Mouse (Mus musculus): ENCODE data around the gene Tctex1d4. TPM values are rescaled to one million over a fixed set of nuclear protein-coding genes. Genes with fewer than 3 reads are reported as not detected.

Gene Tctex1d4
- polyA plus RNA-seq, 1 experiment from 2014 or later, result not detected

DNA sequence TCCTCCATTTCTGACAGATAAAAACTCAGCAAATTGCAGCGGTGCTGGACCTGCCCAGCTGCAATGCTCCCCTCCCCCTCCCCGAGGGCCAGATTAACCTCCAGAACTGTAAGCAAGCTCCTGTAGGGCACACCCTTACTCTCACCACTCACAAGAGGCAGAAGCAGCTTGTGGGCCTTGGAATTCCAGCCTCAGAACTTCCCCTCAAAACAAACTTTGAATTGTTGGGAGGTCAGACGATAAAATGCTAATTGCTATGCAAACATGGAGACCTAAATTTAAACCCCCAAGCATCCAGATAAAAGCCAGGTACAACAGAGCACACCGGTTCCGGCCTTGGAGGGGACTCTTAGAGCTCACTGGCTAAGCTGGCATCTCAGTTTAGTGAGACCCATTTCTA, 26.1 kb downstream of the Tctex1d4 start:
- no peaks in the 10 kb centered on the region for H3K9me3 ChIP-seq (ENCODE audit: control insufficient read depth, low read length)
- no peak overlapping the region for H3K4me3 ChIP-seq (ENCODE audit: control insufficient read depth in 1 of 2, insufficient read depth in 1 of 2, low read depth in 1 of 2, low read length in 2 of 2)
- H3K4me2 ChIP-seq (ENCODE audit: low read length), result no peak overlapping the region
- H3K9ac ChIP-seq (ENCODE audit: low read length), result peak overlapping the region; percentile 47; the same call in 1 of the 2 replicates
- H3K27ac ChIP-seq (replicated peaks in 1 of 2; ENCODE audit: control insufficient read depth in 1 of 2, insufficient read depth in 1 of 2, low read depth in 2 of 2, low read length in 2 of 2), result no peak overlapping the region
- H3K36me3 ChIP-seq (ENCODE audit: control insufficient read depth, insufficient read depth, low read length), result peaks cover 58% of the 10 kb centered on the region
- 60% methylated on average over 5 of the region's 5 CpGs for WGBS
- ATAC-seq (ENCODE audit: insufficient number of reproducible peaks, insufficient read depth, low FRiP score, low read depth), result no peak
- H3K4me1 ChIP-seq (ENCODE audit: control insufficient read depth in 2 of 2, insufficient read depth in 2 of 2, low read length in 2 of 2), result peaks cover 9 to 22% of the 10 kb centered on the region in 2 experiments
- H3K27me3 ChIP-seq (ENCODE audit: control insufficient read depth, insufficient read depth, low read length), result no peaks in the 10 kb centered on the region

DNA sequence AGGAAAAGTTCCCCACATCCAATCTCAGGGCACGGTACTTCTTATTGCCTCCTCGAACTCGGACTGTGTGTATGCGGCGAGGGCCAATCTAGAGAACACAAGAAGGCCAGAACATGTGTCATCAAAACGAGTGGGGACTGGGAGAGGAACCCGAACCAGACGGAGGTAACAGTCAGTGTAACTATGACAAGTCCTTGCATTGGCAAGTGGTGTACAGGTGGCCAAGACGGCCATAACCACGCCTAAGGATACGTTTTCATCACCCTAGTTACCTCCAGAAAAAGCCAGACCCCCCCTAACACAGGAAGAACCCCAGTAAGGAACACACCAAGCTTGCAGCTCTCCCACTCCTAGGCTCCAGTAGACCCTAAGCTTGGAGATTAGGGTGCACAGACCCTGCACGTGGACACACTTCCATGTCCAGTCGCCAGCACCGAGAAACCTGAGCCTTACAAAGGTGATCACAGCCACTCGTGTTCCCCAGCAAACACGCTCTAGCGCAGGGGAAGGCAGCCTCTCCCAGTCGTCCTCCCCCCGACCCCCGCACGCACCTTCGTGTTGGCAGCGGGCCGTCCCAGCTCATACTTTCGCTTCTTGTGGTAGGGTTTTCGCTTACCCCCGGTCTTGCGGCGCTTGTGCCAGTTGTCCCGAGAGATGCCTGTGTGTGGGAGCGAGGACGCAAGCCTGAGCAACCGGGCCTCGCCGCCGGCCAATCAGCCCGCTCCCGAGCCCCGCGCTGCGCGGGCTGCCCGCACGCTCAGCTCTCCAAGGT, 28.6 kb downstream of the Tctex1d4 start:
- no peak for ATAC-seq (ENCODE audit: insufficient number of reproducible peaks, insufficient read depth, low FRiP score, low read depth)
- under 1% methylated on average over 43 of the region's 44 CpGs for WGBS

DNA sequence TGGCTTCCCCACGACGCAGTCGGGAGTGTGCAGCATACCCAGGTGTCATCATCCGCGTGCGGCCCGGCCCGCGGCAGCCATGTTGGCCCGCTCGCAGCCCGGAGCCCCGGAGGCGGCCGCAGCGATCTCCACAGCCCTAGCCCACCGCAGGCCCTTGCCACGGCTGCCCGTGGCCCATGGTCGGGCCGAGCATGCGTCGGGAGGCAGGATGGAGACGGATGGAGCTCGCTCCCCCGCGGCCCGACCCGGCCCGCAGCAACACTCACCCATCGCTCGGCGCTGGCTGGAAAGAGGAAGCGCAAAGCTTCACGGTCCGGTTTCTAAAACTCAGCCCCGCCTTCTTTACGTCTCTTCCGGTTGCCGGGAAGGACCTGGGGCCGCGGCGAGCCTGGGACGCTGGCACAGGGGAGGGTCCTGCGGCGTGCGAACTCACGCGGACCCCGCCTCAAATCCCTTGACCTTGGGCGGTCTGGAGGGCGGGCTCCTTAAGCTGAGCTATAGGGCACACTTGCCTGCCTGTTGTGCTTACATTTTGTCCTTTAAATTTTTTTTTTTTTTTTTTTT, 29.3 kb downstream of the Tctex1d4 start, which contains the start of gene Rps8:
TSS of gene Rps8 (minus strand) at position 452 of the 564 bp plus-strand sequence.
- H3K9me3 ChIP-seq (ENCODE audit: control insufficient read depth, low read length), result no peaks in the 10 kb centered on the region
- under 1% methylated on average over 50 of the region's 52 CpGs for WGBS
- H3K27ac ChIP-seq (replicated peaks in 1 of 2; ENCODE audit: control insufficient read depth in 1 of 2, insufficient read depth in 1 of 2, low read depth in 2 of 2, low read length in 2 of 2), result peak within 1 kb of the TSS; percentile 77 to 89
- H3K4me3 ChIP-seq (ENCODE audit: control insufficient read depth in 1 of 2, insufficient read depth in 1 of 2, low read depth in 1 of 2, low read length in 2 of 2), result peak within 1 kb of the TSS; percentile 91 to 94
- H3K27me3 ChIP-seq (ENCODE audit: control insufficient read depth, insufficient read depth, low read length), result no peaks in the 10 kb centered on the region
- peak within 1 kb of the TSS; percentile 99 for H3K9ac ChIP-seq (ENCODE audit: low read length)
- ATAC-seq (ENCODE audit: insufficient number of reproducible peaks, insufficient read depth, low FRiP score, low read depth), result peak; percentile 86
- peaks cover 9 to 22% of the 10 kb centered on the region in 2 experiments for H3K4me1 ChIP-seq (ENCODE audit: control insufficient read depth in 2 of 2, insufficient read depth in 2 of 2, low read length in 2 of 2)
- peak within 1 kb of the TSS; percentile 83 for H3K4me2 ChIP-seq (ENCODE audit: low read length)
- peaks cover 64% of the 10 kb centered on the region for H3K36me3 ChIP-seq (ENCODE audit: control insufficient read depth, insufficient read depth, low read length)

More for the DNA sequence above, 28.6 kb downstream of the Tctex1d4 start:
- Histone ChIP-seq H3K27me3 (ENCODE audit: control insufficient read depth, insufficient read depth, low read length) (no peaks in the 10 kb centered on the region), H3K9me3 (ENCODE audit: control insufficient read depth, low read length) (no peaks in the 10 kb centered on the region), H3K4me1 (ENCODE audit: control insufficient read depth in 2 of 2, insufficient read depth in 2 of 2, low read length in 2 of 2) (peaks cover 9 to 22% of the 10 kb centered on the region in 2 experiments), H3K4me3 (ENCODE audit: control insufficient read depth in 1 of 2, insufficient read depth in 1 of 2, low read depth in 1 of 2, low read length in 2 of 2) (peak overlapping the region; percentile 91 to 94), H3K9ac (ENCODE audit: low read length) (peak overlapping the region; percentile 99), H3K36me3 (ENCODE audit: control insufficient read depth, insufficient read depth, low read length) (peaks cover 64% of the 10 kb centered on the region), H3K27ac (replicated peaks in 1 of 2; ENCODE audit: control insufficient read depth in 1 of 2, insufficient read depth in 1 of 2, low read depth in 2 of 2, low read length in 2 of 2) (peak overlapping the region; percentile 77 to 89), H3K4me2 (ENCODE audit: low read length) (peak overlapping the region; percentile 83)

DNA sequence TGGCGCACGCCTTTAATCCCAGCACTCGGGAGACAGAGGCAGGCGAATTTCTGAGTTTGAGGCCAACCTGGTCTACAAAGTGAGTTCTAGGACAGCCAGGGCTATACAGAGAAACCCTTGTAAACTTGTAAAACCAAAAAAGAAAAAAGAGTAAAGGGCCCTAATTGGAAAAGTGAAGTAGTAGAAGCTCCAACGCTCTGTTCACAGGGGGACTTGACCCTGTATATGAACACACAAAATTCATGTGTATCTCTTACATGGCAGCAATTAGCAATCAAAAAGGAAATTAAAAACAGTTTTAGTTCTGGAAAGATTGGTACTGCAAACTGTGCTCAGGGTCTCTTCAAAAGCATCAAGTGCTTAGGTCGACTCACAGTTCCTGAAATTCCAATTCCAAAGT, 29.8 kb downstream of the Tctex1d4 start:
- peak overlapping the region; percentile 35 to 89; a peak in 3 of 4 replicates for H3K27ac ChIP-seq (replicated peaks in 1 of 2; ENCODE audit: control insufficient read depth in 1 of 2, insufficient read depth in 1 of 2, low read depth in 2 of 2, low read length in 2 of 2)
- H3K4me3 ChIP-seq (ENCODE audit: control insufficient read depth in 1 of 2, insufficient read depth in 1 of 2, low read depth in 1 of 2, low read length in 2 of 2), result peak overlapping the region; percentile 91 to 94
- H3K9me3 ChIP-seq (ENCODE audit: control insufficient read depth, low read length), result no peaks in the 10 kb centered on the region
- no peak for ATAC-seq (ENCODE audit: insufficient number of reproducible peaks, insufficient read depth, low FRiP score, low read depth)
- peaks cover 9 to 22% of the 10 kb centered on the region in 2 experiments for H3K4me1 ChIP-seq (ENCODE audit: control insufficient read depth in 2 of 2, insufficient read depth in 2 of 2, low read length in 2 of 2)
- peaks cover 64% of the 10 kb centered on the region for H3K36me3 ChIP-seq (ENCODE audit: control insufficient read depth, insufficient read depth, low read length)
- H3K27me3 ChIP-seq (ENCODE audit: control insufficient read depth, insufficient read depth, low read length), result no peaks in the 10 kb centered on the region
- H3K4me2 ChIP-seq (ENCODE audit: low read length), result peak overlapping the region; percentile 83
- 29% methylated on average over 6 of the region's 6 CpGs for WGBS
- peak overlapping the region; percentile 99 for H3K9ac ChIP-seq (ENCODE audit: low read length)

DNA sequence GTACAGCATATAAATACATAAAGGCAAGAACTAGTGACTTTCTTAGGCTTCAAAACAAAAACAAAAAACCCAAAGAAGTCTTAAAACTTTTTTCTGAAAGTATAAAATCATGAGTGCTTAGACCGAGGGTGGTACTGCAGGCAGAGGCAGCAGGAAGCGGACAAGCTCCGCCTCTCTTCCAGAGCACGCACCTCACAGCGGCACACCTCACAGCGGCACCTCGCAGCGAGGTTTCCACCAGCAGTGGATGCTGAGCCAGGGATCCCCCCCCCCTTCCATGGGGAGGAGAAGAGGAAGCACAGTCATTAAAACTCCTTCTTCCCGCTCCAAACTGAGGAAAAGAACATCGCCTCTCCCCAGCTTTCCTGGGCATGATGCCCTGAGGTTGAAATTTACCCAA, 33.1 kb downstream of the Tctex1d4 start:
- WGBS, result 81% methylated on average over 10 of the region's 10 CpGs
- Histone ChIP-seq H3K36me3 (ENCODE audit: control insufficient read depth, insufficient read depth, low read length) (peaks cover 64% of the 10 kb centered on the region), H3K9ac (ENCODE audit: low read length) (no peak overlapping the region)

DNA sequence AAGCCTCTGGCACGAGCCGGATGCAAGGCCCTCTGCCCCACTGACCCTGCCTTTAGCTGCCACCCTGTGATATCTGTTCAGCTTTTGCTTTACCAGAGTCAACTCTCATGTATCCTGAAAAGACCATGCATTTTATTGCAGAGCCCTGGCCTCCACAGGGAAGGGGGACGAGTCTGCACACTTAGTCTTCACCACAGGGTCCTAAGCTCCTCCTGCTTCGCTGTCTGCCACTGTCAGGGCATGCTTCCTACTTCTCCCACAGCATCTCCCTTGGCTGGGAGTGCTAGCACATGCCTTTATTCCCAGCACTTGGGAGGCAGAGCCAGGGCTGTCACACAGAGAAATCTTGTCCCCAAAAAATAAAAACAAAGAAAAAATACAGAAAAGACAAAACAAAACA, 34.6 kb downstream of the Tctex1d4 start:
- WGBS, result 70% methylated on average over 4 of the region's 4 CpGs
- H3K36me3 ChIP-seq (ENCODE audit: control insufficient read depth, insufficient read depth, low read length), result peaks cover 75% of the 10 kb centered on the region

More for the DNA sequence above, 33.1 kb downstream of the Tctex1d4 start:
- Histone ChIP-seq H3K27me3 (ENCODE audit: control insufficient read depth, insufficient read depth, low read length) (no peaks in the 10 kb centered on the region), H3K4me2 (ENCODE audit: low read length) (no peak overlapping the region), H3K27ac (replicated peaks in 1 of 2; ENCODE audit: control insufficient read depth in 1 of 2, insufficient read depth in 1 of 2, low read depth in 2 of 2, low read length in 2 of 2) (no peak overlapping the region), H3K4me3 (ENCODE audit: control insufficient read depth in 1 of 2, insufficient read depth in 1 of 2, low read depth in 1 of 2, low read length in 2 of 2) (no peak overlapping the region), H3K9me3 (ENCODE audit: control insufficient read depth, low read length) (no peaks in the 10 kb centered on the region), H3K4me1 (ENCODE audit: control insufficient read depth in 2 of 2, insufficient read depth in 2 of 2, low read length in 2 of 2) (peaks cover 2 to 3% of the 10 kb centered on the region in 2 experiments; a peak in 2 of 4 replicates)
- ATAC-seq (ENCODE audit: insufficient number of reproducible peaks, insufficient read depth, low FRiP score, low read depth), result no peak

DNA sequence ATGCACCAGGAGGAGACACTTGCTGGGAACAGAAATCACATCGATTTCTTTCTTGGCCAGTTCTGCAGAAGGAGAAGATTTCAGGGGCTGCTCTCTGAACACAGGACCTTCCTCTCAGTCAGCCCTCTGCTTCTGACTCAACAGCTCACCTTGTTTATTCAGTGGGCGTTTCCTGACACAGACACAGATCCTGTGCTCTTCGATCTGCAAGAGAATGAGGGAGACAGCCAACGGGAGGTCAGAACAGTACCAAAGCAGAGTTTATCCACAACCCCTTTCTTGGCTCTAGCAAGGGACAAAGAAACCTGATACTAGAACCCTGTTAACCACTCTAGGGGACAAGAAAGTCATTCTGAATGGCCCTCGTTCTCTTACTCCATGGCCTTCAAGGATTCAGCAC, 43.3 kb downstream of the Tctex1d4 start:
- ATAC-seq (ENCODE audit: insufficient number of reproducible peaks, insufficient read depth, low FRiP score, low read depth), result no peak
- Histone ChIP-seq H3K9me3 (ENCODE audit: control insufficient read depth, low read length) (no peaks in the 10 kb centered on the region), H3K36me3 (ENCODE audit: control insufficient read depth, insufficient read depth, low read length) (peaks cover 99% of the 10 kb centered on the region), H3K27ac (replicated peaks in 1 of 2; ENCODE audit: control insufficient read depth in 1 of 2, insufficient read depth in 1 of 2, low read depth in 2 of 2, low read length in 2 of 2) (no peak overlapping the region), H3K4me3 (ENCODE audit: control insufficient read depth in 1 of 2, insufficient read depth in 1 of 2, low read depth in 1 of 2, low read length in 2 of 2) (no peak overlapping the region), H3K4me1 (ENCODE audit: control insufficient read depth in 2 of 2, insufficient read depth in 2 of 2, low read length in 2 of 2) (no peaks in the 10 kb centered on the region), H3K4me2 (ENCODE audit: low read length) (no peak overlapping the region), H3K27me3 (ENCODE audit: control insufficient read depth, insufficient read depth, low read length) (no peaks in the 10 kb centered on the region), H3K9ac (ENCODE audit: low read length) (no peak overlapping the region)
- WGBS, result 87% methylated on average over 5 of the region's 5 CpGs

More for the DNA sequence above, 34.6 kb downstream of the Tctex1d4 start:
- Histone ChIP-seq H3K27me3 (ENCODE audit: control insufficient read depth, insufficient read depth, low read length) (no peaks in the 10 kb centered on the region), H3K4me1 (ENCODE audit: control insufficient read depth in 2 of 2, insufficient read depth in 2 of 2, low read length in 2 of 2) (no peaks in the 10 kb centered on the region), H3K4me3 (ENCODE audit: control insufficient read depth in 1 of 2, insufficient read depth in 1 of 2, low read depth in 1 of 2, low read length in 2 of 2) (no peak overlapping the region), H3K9ac (ENCODE audit: low read length) (no peak overlapping the region), H3K4me2 (ENCODE audit: low read length) (no peak overlapping the region), H3K27ac (replicated peaks in 1 of 2; ENCODE audit: control insufficient read depth in 1 of 2, insufficient read depth in 1 of 2, low read depth in 2 of 2, low read length in 2 of 2) (no peak overlapping the region), H3K9me3 (ENCODE audit: control insufficient read depth, low read length) (no peaks in the 10 kb centered on the region)
- ATAC-seq (ENCODE audit: insufficient number of reproducible peaks, insufficient read depth, low FRiP score, low read depth), result no peak

Measured in heart, embryonic 14.5 days (tissue).